Mouse (Mus musculus) kidney, postnatal 4 days (tissue): ENCODE results near the gene Eif4e1b.

Experiments used
- DNase-seq, 2 experiments: peaks; one replicate each; pipeline ENCODE4 v3.0.0; 2021; ENCODE audit warnings: mixed read lengths in 2 of 2

The Eif4e1b gene

GRCm38 (mm10) chr13:54803010-54803409 is 19.2 kb downstream of the Eif4e1b start:
- DNase-seq: no peak

DNA sequence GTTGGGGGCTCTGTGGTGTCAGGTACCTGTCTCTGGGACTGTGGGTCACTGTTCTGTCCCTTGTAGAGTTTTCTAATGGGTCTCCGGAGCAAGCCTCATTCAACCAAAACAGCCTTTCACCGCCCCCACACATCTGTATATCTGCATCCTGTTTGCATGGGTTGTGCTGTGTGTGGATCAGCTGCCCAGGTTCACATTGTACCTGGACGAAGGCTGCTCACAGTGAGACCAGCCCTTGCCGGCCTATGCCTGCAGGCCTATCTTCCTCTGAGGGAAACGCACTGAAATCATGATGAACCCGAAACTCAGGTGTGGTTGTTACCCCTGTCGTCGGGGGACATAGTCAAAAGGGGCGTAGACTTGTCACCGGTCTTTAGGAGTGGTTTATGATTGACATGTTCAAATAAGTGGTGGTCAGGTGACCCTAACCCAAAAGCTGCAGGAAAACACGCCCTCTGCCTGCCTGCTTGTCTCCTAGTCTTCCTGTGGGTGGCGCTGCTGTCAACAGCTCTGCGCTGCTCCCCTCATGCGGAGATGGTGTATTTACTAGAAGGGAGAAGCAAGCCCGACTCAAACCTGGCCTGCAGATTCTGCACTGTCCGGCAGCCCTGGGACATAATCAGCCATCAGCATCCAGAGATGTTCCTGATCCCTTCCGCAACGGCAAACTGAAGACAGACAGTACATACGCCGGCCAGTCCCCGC is 21.5 kb downstream of the Eif4e1b start:
- peak; percentile 19 to 35 for DNase-seq

DNA sequence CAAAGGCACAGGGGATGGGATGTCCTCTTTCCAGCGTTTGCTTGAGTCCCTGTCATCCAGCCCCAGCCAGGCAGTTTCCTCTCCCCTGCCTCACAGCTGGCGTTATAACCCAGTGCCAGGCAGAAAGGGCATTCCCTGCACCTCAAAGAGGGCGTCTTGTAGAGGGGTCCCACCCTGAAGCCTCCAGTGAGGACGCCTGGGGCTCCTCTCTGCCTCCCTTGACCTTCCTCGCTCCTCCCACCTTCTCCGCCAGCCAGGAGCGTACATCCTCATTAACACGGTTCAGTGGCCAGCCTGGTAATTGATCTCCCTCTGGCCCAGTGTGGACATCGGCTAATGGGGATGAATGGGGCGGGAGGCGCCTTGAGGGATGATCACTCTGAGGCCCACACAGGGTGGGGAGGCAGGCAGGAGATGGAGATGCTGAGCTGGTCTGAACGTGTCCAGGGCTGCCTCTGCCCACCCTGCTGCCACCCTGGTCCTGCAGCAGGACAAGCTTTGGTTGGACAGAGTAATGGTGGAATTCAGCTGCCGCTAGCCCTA is 22.7 kb downstream of the Eif4e1b start:
- no peak for DNase-seq

- DNase-seq: no peak
These were observed 24.3 kb downstream of the Eif4e1b start for GRCm38 (mm10) chr13:54808067-54808466.

DNA sequence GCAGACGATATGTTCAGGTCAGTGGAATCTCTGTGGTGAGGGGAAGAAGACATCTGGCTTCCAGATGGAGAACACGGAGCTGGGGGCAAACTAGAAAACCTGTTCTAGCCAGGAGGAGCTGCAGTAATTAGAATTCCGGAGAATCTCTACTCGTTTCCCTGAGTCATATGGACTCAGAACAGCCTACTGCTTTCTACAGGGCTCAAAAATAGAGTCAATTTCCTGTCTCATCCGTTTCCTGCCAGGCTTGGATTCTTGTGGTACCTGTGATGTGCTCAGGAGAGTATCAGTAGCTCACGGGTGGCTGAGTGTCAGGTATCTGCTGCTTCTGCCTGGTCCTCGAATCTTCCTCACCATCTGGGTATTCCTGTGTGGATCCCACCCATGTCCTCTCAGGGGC is 27.7 kb downstream of the Eif4e1b start:
- no peak for DNase-seq

DNA sequence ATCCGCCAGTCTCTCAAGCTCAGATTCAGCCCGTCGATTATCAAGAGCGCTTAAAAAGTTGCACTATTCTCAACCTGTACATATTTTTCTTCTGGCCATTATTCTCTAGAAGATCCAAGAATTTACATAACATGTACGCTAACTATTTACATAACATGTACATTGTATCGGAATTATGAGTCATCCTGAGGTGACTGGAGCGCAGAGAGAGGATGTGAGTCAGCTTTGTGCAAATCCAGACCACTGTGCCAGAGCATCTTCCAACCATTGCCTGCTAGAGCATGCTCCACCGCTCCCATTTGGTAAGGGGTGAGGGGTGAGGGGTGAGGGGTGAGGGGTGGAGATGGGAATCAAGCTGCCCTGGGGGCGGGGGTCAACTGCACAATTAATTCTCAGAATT is 29.6 kb downstream of the Eif4e1b start:
- DNase-seq: no peak

GRCm38 (mm10) chr13:54818399-54819254 is 34.8 kb downstream of the Eif4e1b start:
- no peak for DNase-seq

- DNase-seq: no peak
These were observed 37.3 kb downstream of the Eif4e1b start for GRCm38 (mm10) chr13:54821106-54821505.

- DNase-seq: no peak
These were observed 38.1 kb downstream of the Eif4e1b start for GRCm38 (mm10) chr13:54821931-54822330.

GRCm38 (mm10) chr13:54824111-54824931 is 40.5 kb downstream of the Eif4e1b start:
- peak; percentile 22 to 38 for DNase-seq

DNA sequence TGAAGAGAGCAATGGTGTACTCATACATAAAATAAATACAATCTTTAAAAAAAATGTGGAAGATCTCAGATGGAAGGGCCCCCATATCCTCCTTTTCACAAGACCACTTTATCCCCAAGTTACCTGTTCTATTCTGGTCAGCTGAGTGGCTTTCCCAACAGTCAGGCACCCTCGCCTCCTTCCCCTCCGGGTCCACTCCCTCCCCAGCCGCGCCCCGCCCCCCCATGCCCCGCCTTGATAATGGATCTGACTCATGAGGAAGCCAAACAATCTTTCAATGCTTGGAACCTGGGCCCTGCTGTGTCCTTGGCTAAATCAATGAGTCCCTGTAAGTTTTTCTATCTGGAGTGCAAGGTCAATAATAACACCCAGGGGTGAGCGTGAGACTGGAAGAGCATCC is 44.2 kb downstream of the Eif4e1b start:
- no peak for DNase-seq

- DNase-seq: peak; percentile 12 to 37
These were observed 44.7 kb downstream of the Eif4e1b start for GRCm38 (mm10) chr13:54828508-54828907.

DNA sequence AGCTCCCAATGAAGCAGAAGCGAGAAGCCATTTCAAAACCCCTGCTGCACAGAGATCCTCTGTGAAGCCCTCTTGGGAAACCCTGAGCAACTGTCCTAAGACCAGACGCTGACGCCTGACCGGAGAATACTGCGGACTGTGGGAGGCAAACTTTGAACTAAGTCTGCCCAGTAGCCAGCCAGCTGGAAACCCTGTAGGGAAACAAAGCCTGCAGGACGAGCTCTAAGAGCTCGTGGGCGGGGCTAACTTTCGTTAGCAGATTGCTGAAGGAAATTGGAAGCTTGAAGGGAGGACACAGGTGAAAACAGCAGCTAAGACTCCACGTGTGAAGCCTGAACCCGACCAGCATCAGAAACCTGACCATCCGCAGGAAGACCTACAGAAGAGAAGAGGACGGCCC is 45.7 kb downstream of the Eif4e1b start:
- peak; percentile 29 to 45 for DNase-seq

GRCm38 (mm10) chr13:54836351-54837030 is 52.7 kb downstream of the Eif4e1b start:
- no peak for DNase-seq

- no peak for DNase-seq
These were observed 53.3 kb downstream of the Eif4e1b start for GRCm38 (mm10) chr13:54837061-54837460.

DNA sequence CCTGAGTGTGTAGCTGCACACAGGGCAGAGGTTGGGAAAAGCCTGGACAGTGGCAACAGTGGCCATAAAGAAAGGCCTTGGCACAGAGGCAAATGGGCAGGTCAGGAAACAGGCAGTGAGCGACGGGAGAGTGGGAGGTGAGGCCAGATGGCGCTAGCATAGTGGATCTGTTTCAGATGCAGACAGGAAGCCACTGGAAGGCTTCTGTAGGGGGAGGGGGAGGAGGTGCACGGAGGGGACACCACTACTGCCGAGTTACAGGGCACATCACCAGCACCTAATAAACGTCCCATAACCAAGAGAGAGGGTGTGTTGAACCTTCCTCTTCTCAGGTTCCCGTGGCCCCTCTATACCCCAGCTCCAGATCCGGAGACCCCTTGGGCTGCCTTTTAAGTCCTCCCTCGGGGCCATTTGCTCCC is 53.7 kb downstream of the Eif4e1b start:
- DNase-seq: peak; percentile 5 to 15
